Mouse (Mus musculus): ENCODE results near the gene Pla2g4f.

DNA sequence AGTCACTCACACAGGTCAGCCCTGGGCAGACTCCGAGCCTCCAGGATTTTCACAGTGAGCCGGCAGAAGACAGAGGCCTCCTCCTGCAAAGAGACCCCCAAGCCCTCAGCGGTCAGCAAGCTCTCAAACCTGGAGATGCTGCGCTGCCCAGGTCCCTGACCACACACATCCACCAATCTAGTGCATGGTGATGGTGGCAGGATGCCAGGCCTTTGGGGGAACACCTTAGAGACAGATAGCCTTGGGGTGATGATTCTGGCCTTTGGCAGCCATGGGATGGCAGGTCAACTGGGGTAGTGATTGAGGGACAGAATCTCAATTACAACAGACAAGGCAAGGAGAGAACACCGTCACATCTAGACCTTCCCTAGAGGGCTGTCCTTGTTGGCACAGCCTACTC lies 29.9 kb downstream of the Pla2g4f start:
- no peak for TF ChIP-seq POLR2A (IDR thresholded peaks at IDR 0.05; ENCODE audit: borderline replicate concordance, extremely low read depth, low read depth, low read length)
- no peak for TF ChIP-seq CTCF (IDR thresholded peaks at IDR 0.05; ENCODE audit: insufficient read depth, low read length)
